In the genomic region with DNA sequence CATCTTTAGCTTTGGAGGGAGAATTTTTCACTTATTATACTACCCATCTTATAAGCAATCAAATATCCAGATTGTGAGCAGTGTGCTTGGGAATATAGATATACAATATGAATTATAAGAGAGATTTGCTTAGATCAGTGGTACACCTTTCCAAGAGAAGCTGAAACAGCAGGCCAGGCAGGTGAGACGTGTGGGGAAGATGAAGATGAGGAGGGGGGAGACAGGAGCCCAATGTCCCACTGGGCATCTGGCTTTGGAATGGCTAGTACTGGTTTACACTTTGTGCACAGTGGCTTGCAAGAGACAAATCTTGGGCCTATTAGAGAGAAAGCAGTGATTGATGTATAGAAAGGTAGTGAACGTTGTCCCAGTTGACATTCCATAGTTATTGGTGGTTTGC, we compare ENCODE assay signal across 29 mouse cellular contexts.
"Had no signal": no experiment of that assay in that cellular context is flagged by ENCODE, and none has a peak within 500 bp of the region (broad histone marks: within the 10 kb centered on the region; RNA-seq: fewer than 3 reads in every experiment).

No protein-coding gene starts in this region.

- H3K4me2 ChIP-seq: limb, embryonic 12.5 days; limb, embryonic 13.5 days; limb, embryonic 15.5 days; liver, embryonic 11.5 days; liver, embryonic 12.5 days; liver, embryonic 13.5 days; liver, embryonic 15.5 days; midbrain, embryonic 11.5 days; midbrain, embryonic 12.5 days; midbrain, embryonic 13.5 days; midbrain, embryonic 15.5 days; neural tube, embryonic 12.5 days had no signal

- H3K9ac ChIP-seq: limb, embryonic 12.5 days; limb, embryonic 13.5 days; limb, embryonic 15.5 days; liver, embryonic 12.5 days; liver, embryonic 13.5 days; liver, embryonic 14.5 days; liver, embryonic 15.5 days; liver, postnatal 0 days; lung, embryonic 15.5 days; midbrain, embryonic 12.5 days; midbrain, embryonic 13.5 days; midbrain, embryonic 15.5 days; neural tube, embryonic 12.5 days had no signal

- H3K27ac ChIP-seq: limb, embryonic 10.5 days; limb, embryonic 12.5 days; limb, embryonic 13.5 days; limb, embryonic 15.5 days; liver, embryonic 12.5 days; liver, embryonic 13.5 days; liver, embryonic 14.5 days; liver, embryonic 15.5 days; macrophage; midbrain, embryonic 10.5 days; midbrain, embryonic 12.5 days; midbrain, embryonic 13.5 days; midbrain, embryonic 15.5 days; neural tube, embryonic 12.5 days had no signal

- H3K4me1 ChIP-seq: lung, embryonic 15.5 days had no signal

- H3K36me3 ChIP-seq: limb, embryonic 10.5 days; limb, embryonic 12.5 days; limb, embryonic 13.5 days; limb, embryonic 15.5 days; liver, embryonic 12.5 days; liver, embryonic 13.5 days; liver, embryonic 15.5 days; lung, embryonic 15.5 days; midbrain, embryonic 10.5 days; midbrain, embryonic 12.5 days; midbrain, embryonic 13.5 days; midbrain, embryonic 15.5 days; neural tube, embryonic 12.5 days had no signal

- H3K27me3 ChIP-seq: midbrain, embryonic 15.5 days; neural tube, embryonic 12.5 days had no signal

- H3K9me3 ChIP-seq: limb, embryonic 10.5 days; limb, embryonic 12.5 days; limb, embryonic 13.5 days; limb, embryonic 15.5 days; liver, embryonic 12.5 days; liver, embryonic 13.5 days; liver, embryonic 15.5 days; lung, embryonic 15.5 days; megakaryocyte, embryonic 14.5 days; midbrain, embryonic 10.5 days; midbrain, embryonic 12.5 days; midbrain, embryonic 13.5 days; midbrain, embryonic 15.5 days; neural tube, embryonic 12.5 days had no signal

- DNase-seq: left cerebral cortex, postnatal 4 days; liver; liver, embryonic 13.5 days; liver, postnatal 0 days; lung, adult 18-20 months; lung, adult 2 months; lung, postnatal 10 days; lung, postnatal 14 days; lung, postnatal 4 days; midbrain, embryonic 14.5 days had no signal

- ATAC-seq: liver, embryonic 12.5 days; liver, postnatal 0 days; lung, postnatal 0 days; midbrain, embryonic 13.5 days; midbrain, embryonic 15.5 days; midbrain, embryonic 16.5 days had no signal

- H3K4me3 ChIP-seq: limb, embryonic 10.5 days; limb, embryonic 12.5 days; limb, embryonic 13.5 days; limb, embryonic 15.5 days; liver, embryonic 12.5 days; liver, embryonic 13.5 days; liver, embryonic 15.5 days; lung, embryonic 15.5 days; midbrain, embryonic 10.5 days; midbrain, embryonic 12.5 days; midbrain, embryonic 13.5 days; midbrain, embryonic 15.5 days; neural tube, embryonic 12.5 days had no signal
